Mouse (Mus musculus): Measurements from ENCODE around the gene Nt5dc3.

Nt5dc3 gene

DNA sequence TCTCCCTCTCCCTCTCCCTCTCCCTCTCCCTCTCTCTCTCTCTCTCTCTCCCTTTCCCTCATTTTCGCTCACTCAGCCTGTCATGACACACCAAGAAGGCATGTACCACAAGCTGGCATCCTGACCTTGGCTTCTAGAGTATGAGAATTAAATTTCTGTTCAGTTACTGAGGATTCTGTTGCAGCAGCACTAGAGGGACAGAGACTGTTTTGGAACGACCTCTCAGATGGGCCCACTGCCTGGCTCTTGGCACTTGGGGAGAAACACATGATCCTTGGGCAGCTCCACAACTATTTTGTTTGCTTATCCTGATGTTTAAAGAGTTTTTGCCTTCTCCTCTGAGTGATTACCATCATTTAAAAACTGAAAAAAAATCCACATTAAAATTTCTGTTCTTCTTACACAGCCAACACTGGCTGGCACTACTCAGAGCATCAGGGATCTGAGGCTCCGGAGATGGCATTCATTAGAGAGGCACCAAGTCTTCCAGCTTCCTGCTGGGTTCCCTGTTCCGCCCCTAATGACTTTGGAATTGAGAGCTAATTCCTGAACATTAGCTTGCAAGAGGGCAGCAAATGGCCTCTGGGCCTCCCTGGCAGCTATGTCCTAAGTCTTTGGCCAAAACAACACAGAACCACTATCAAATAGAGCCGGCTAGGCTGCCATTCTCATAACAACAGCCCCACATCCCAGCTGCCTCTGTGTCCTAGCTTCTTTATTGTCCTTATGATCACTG lies 101.4 kb downstream of the Nt5dc3 start:
- DNase-seq (ENCODE audit: low spot score), result peak; percentile 5

DNA sequence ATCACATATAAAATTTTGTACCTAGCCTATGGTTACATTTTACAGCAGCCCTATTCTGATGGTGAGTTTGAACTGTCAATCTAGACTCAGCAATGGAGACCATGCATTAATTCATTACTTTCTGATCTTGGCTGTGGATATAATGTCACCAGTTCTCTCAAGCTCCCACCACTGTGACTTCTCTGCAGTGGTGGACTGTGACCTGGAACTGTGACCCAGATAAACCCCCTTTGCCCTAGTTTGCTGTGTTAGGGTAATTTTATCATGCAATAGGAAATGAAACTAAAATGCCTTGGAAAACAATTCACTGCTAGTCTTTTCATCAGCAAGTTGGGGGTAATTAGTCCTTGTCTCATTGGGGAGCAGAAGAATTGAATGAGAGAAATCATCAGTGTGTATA lies 102.6 kb downstream of the Nt5dc3 start:
- no peak for DNase-seq (ENCODE audit: low spot score)

DNA sequence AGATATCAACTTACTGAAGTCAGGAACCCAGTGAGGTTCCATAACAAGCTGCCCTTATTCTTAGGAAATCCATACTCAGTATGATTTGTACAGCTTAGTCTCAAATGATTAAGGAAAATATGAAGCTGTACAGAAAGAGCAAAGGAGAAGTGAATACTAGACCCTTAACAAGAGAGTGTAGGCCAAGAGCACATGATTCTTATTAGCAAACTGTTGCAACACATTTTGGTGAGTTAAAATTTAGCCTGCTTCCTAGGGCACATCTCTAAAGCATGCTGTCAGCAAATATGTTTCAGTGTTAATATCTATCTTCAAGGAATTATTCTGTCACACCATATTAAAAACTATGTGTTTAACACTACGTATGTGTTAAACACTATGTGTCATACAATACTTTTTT lies 107.6 kb downstream of the Nt5dc3 start:
- DNase-seq (ENCODE audit: low spot score), result no peak

All from urinary bladder, postnatal 14 days (tissue).